Comparison of ENCODE assay signal across 8 mouse cellular contexts in genomic region chr12:105013065-105013464, GRCm38 (mm10). TPM values are rescaled to one million over a fixed set of nuclear protein-coding genes. Genes with fewer than 3 reads are reported as not detected.
DNase-seq lines count a peak whose midpoint lies in the region; ATAC-seq and TF ChIP-seq lines count a peak whose summit lies in the region.

No protein-coding gene starts in this region.

- no peak for ATAC-seq in intestine, embryonic 16.5 days
- ATAC-seq in liver, postnatal 0 days, result no peak
- ATAC-seq in forebrain, embryonic 11.5 days (replicated peaks; ENCODE audit: low FRiP score), result no peak

- no peak for TF ChIP-seq CTCF in liver, postnatal 0 days (IDR thresholded peaks at IDR 0.05; ENCODE audit: low read depth)

- H3K9ac ChIP-seq in intestine, embryonic 16.5 days (ENCODE audit: low read depth, low read length), result 0 out of 2 replicates have a peak overlapping the region, but pooled peaks have one; percentile 13
- no peak overlapping the region; the same call in 1 of the 2 replicates for H3K9ac ChIP-seq in liver, postnatal 0 days (replicated peaks)
- H3K9ac ChIP-seq in forebrain, embryonic 11.5 days (ENCODE audit: low read length), result no peak overlapping the region

- TF ChIP-seq EP300 in liver, postnatal 0 days (IDR thresholded peaks at IDR 0.05; ENCODE audit: low read depth), result peak; percentile 29; the same call in 1 of the 2 replicates

- no peak overlapping the region for H3K4me3 ChIP-seq in intestine, embryonic 16.5 days (ENCODE audit: low read length)
- H3K4me3 ChIP-seq in liver, postnatal 0 days (ENCODE audit: low read depth, low read length), result peak overlapping the region; percentile 7; the same call in 1 of the 2 replicates
- no peak overlapping the region for H3K4me3 ChIP-seq in forebrain, embryonic 11.5 days (ENCODE audit: low read depth, low read length)

- no peaks in the 10 kb centered on the region for H3K36me3 ChIP-seq in intestine, embryonic 16.5 days (ENCODE audit: control insufficient read depth, insufficient read depth, low read length)
- H3K36me3 ChIP-seq in liver, postnatal 0 days (replicated peaks; ENCODE audit: insufficient read depth, low read length), result no peaks in the 10 kb centered on the region
- H3K36me3 ChIP-seq in forebrain, embryonic 11.5 days (ENCODE audit: control insufficient read depth, insufficient read depth, low read length), result no peaks in the 10 kb centered on the region

- peaks cover 11% of the 10 kb centered on the region for H3K4me1 ChIP-seq in intestine, embryonic 16.5 days (ENCODE audit: control insufficient read depth, insufficient read depth, low read length)
- peaks cover 48% of the 10 kb centered on the region for H3K4me1 ChIP-seq in liver, postnatal 0 days (ENCODE audit: insufficient read depth)
- peaks cover 11% of the 10 kb centered on the region; the same call in 1 of the 2 replicates for H3K4me1 ChIP-seq in forebrain, embryonic 11.5 days (replicated peaks; ENCODE audit: control insufficient read depth, insufficient read depth, low read length)

- H3K27me3 ChIP-seq in intestine, embryonic 16.5 days (replicated peaks; ENCODE audit: control insufficient read depth, insufficient read depth, low read length), result peaks cover 6% of the 10 kb centered on the region; the same call in 1 of the 2 replicates
- no peaks in the 10 kb centered on the region for H3K27me3 ChIP-seq in liver, postnatal 0 days (ENCODE audit: insufficient read depth, low read length)
- H3K27me3 ChIP-seq in forebrain, embryonic 11.5 days (ENCODE audit: control insufficient read depth, insufficient read depth, low read length), result peaks cover 17% of the 10 kb centered on the region

- 22% methylated on average over 17 of the region's 17 CpGs for WGBS in intestine, embryonic 16.5 days
- WGBS in liver, postnatal 0 days (ENCODE audit: insufficient replicate concordance), result 14% methylated on average over 17 of the region's 17 CpGs
- WGBS in forebrain, embryonic 11.5 days, result 61% methylated on average over 17 of the region's 17 CpGs

- H3K4me2 ChIP-seq in intestine, embryonic 16.5 days (ENCODE audit: low read depth, low read length), result peak overlapping the region; percentile 13; the same call in 1 of the 2 replicates
- peak overlapping the region; percentile 49 for H3K4me2 ChIP-seq in liver, postnatal 0 days (ENCODE audit: low read depth, low read length)
- no peak overlapping the region for H3K4me2 ChIP-seq in forebrain, embryonic 11.5 days (ENCODE audit: low read depth, low read length, severe bottlenecking)

- no peak overlapping the region for H3K27ac ChIP-seq in intestine, embryonic 16.5 days (ENCODE audit: low read length)
- H3K27ac ChIP-seq in liver, postnatal 0 days (ENCODE audit: low read depth), result peak overlapping the region; percentile 90
- H3K27ac ChIP-seq in forebrain, embryonic 11.5 days (ENCODE audit: low read depth, low read length), result no peak overlapping the region

- H3K9me3 ChIP-seq in intestine, embryonic 16.5 days (ENCODE audit: control insufficient read depth, low read length), result no peaks in the 10 kb centered on the region
- no peaks in the 10 kb centered on the region for H3K9me3 ChIP-seq in liver, postnatal 0 days (ENCODE audit: low read length)
- H3K9me3 ChIP-seq in forebrain, embryonic 11.5 days (ENCODE audit: control insufficient read depth, low read length), result no peaks in the 10 kb centered on the region; the same call in 1 of the 2 replicates

- DNase-seq in A20 (ENCODE audit: low read depth, low spot score) (peak; percentile 51), R1 (ENCODE audit: low read depth, low spot score) (peak; percentile 20)
- peak; percentile 62 to 70 for DNase-seq in gastrocnemius, adult 8-10 months (ENCODE audit: low spot score in 2 of 2)
- peak; percentile 70 for DNase-seq in liver, postnatal 0 days
- peak; percentile 62 to 70 for DNase-seq in right cerebral cortex, postnatal 36 days (ENCODE audit: low spot score in 2 of 2)
- DNase-seq in embryo, embryonic 10.5 days (ENCODE audit: low spot score), result no peak
- DNase-seq in forebrain, embryonic 11.5 days (ENCODE audit: low spot score), result no peak

RNA-seq across cellular contexts. Expression of gene Syne3, which starts 3.5 kb away (rescaled TPM):
- 1 to 10 TPM; 2.9 to 5.0 (median 3.6) TPM for total RNA-seq in gastrocnemius, adult 8-10 months (2022)
- polyA plus RNA-seq in intestine, embryonic 16.5 days (2015; fragmentation: Nextera tagmentation; extraction: Ambion mirVana), result 0.51 and 0.66 TPM in 2 replicates
- 1.3 and 2.3 TPM in 2 replicates for polyA plus RNA-seq in liver, postnatal 0 days (2015; fragmentation: Nextera tagmentation; extraction: Ambion mirVana)
- 0.20 and 0.28 TPM in 2 replicates for polyA plus RNA-seq in forebrain, embryonic 11.5 days (2014; fragmentation: Nextera tagmentation; extraction: Ambion mirVana)

RNA-seq across cellular contexts. Expression of gene Glrx5, which starts 19.4 kb away (rescaled TPM):
- total RNA-seq in gastrocnemius, adult 8-10 months (2022), result 10 to 100 TPM; 57.5 to 66.9 (median 60.3) TPM
- polyA plus RNA-seq in intestine, embryonic 16.5 days (2015; fragmentation: Nextera tagmentation; extraction: Ambion mirVana), result 185 and 199 TPM in 2 replicates
- polyA plus RNA-seq in liver, postnatal 0 days (2015; fragmentation: Nextera tagmentation; extraction: Ambion mirVana), result 349 and 355 TPM in 2 replicates
- polyA plus RNA-seq in forebrain, embryonic 11.5 days (2014; fragmentation: Nextera tagmentation; extraction: Ambion mirVana), result 188 and 196 TPM in 2 replicates

Comparison
In these comparisons a context has a peak if more than half of its experiments do, and no peak if none do; other contexts are left out.
1. DNase-seq: peak in A20 (single experiment), R1 (single experiment), gastrocnemius, adult 8-10 months (2 of 2), liver, postnatal 0 days (single experiment) and right cerebral cortex, postnatal 36 days (2 of 2); none in embryo, embryonic 10.5 days (single experiment) and forebrain, embryonic 11.5 days (single experiment).